ENCODE assay signal across 7 mouse cellular contexts in the genomic region with DNA sequence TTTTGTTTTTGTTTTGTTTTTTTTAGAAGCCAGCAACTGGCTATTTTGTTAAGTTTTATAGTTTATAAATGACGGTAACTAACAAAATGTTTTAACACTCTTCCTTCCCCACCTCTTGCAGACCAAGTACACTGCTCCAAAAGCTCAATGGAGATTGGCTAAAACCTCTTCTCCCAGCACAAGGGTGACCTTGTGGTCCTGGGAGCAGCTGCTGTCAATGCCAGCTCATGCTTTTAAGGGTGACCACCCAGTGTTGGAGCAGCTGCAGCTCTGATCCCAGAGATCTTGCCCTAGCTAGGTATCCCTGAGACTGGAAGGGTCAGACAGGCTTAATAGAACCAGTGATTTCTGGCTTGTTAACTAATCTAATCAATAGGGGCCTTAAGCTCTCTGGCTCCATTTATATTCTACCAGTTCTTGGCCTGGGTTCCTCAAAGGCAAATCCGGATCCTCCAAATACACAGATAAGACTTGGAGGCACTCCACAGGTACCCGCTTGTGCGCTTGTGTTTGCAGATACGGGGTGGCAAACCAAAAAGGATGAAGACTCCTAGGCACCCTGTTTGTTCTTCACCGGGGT. TPM values are rescaled to one million over a fixed set of nuclear protein-coding genes. Genes with fewer than 3 reads are reported as not detected.
DNase-seq lines count a peak whose midpoint lies in the region; ATAC-seq and TF ChIP-seq lines count a peak whose summit lies in the region.

No protein-coding gene starts in this region.

- H3K36me3 ChIP-seq in C2C12 (ENCODE audit: control insufficient read depth, insufficient read depth) (no peaks in the 10 kb centered on the region), CH12.LX (replicated peaks in 1 of 2; ENCODE audit: control insufficient read depth in 1 of 2, insufficient read depth in 1 of 2, low read length in 1 of 2) (peaks cover 0 to 19% of the 10 kb centered on the region in 2 experiments)
- no peaks in the 10 kb centered on the region for H3K36me3 ChIP-seq in forebrain, postnatal 0 days (ENCODE audit: insufficient read depth)
- no peaks in the 10 kb centered on the region for H3K36me3 ChIP-seq in liver, postnatal 0 days (replicated peaks; ENCODE audit: insufficient read depth, low read length)

- DNase-seq in CH12.LX (ENCODE audit: extremely low read depth) = no peak
- no peak for DNase-seq in forebrain, postnatal 0 days
- no peak for DNase-seq in liver, postnatal 0 days
- no peak for DNase-seq in frontal cortex, postnatal 10 days (ENCODE audit: low spot score in 2 of 2)
- DNase-seq in cerebellum, adult 9-10 months = no peak

- no peak for TF ChIP-seq EP300 in CH12.LX (IDR thresholded peaks at IDR 0.05; ENCODE audit: low read length)
- no peak for TF ChIP-seq EP300 in liver, postnatal 0 days (IDR thresholded peaks at IDR 0.05; ENCODE audit: low read depth)

- H3K4me3 ChIP-seq in C2C12 (ENCODE audit: insufficient read depth, poor library complexity, severe bottlenecking) (peak overlapping the region; percentile 21), CH12.LX (replicated peaks in 1 of 3; ENCODE audit: low read depth in 2 of 3, low read length in 2 of 3, poor library complexity in 1 of 3) (peak overlapping the region; percentile 60 to 83 (median 64))
- H3K4me3 ChIP-seq in forebrain, postnatal 0 days (ENCODE audit: low read depth, low read length) = peak overlapping the region; percentile 36
- peak overlapping the region; percentile 54 for H3K4me3 ChIP-seq in liver, postnatal 0 days (ENCODE audit: low read depth, low read length)

- no peak for TF ChIP-seq POLR2A in CH12.LX (IDR thresholded peaks at IDR 0.05; ENCODE audit: low read depth, low read length)

- peak overlapping the region; percentile 90 for H3K4me2 ChIP-seq in CH12.LX (ENCODE audit: insufficient read depth, low read depth, poor library complexity, severe bottlenecking)
- peak overlapping the region; percentile 77 for H3K4me2 ChIP-seq in forebrain, postnatal 0 days (ENCODE audit: low read depth)
- peak overlapping the region; percentile 88 for H3K4me2 ChIP-seq in liver, postnatal 0 days (ENCODE audit: low read depth, low read length)

- H3K4me1 ChIP-seq in CH12.LX (ENCODE audit: control insufficient read depth in 1 of 2, insufficient read depth in 2 of 2) = peaks cover 2 to 37% of the 10 kb centered on the region in 2 experiments; a peak in 3 of 4 replicates
- H3K4me1 ChIP-seq in forebrain, postnatal 0 days (ENCODE audit: insufficient read depth) = no peaks in the 10 kb centered on the region
- H3K4me1 ChIP-seq in liver, postnatal 0 days (ENCODE audit: insufficient read depth) = peaks cover 8% of the 10 kb centered on the region

- H3K79me2 ChIP-seq in C2C12 (ENCODE audit: control insufficient read depth, insufficient read depth) (no peaks in the 10 kb centered on the region), CH12.LX (replicated peaks; ENCODE audit: control insufficient read depth, extremely low read depth, insufficient read depth, poor library complexity, severe bottlenecking) (no peaks in the 10 kb centered on the region; the same call in 1 of the 2 replicates)

- H3K9me3 ChIP-seq in CH12.LX (replicated peaks; ENCODE audit: low read length) = no peaks in the 10 kb centered on the region
- H3K9me3 ChIP-seq in forebrain, postnatal 0 days (ENCODE audit: low read length) = no peaks in the 10 kb centered on the region
- H3K9me3 ChIP-seq in liver, postnatal 0 days (ENCODE audit: low read length) = no peaks in the 10 kb centered on the region

- H3K27me3 ChIP-seq in C2C12 (ENCODE audit: control insufficient read depth, insufficient read depth, insufficient read length) (no peaks in the 10 kb centered on the region), CH12.LX (replicated peaks) (no peaks in the 10 kb centered on the region)
- H3K27me3 ChIP-seq in forebrain, postnatal 0 days (ENCODE audit: insufficient read depth, low read length) = no peaks in the 10 kb centered on the region
- H3K27me3 ChIP-seq in liver, postnatal 0 days (ENCODE audit: insufficient read depth, low read length) = no peaks in the 10 kb centered on the region

- TF ChIP-seq CTCF in C2C12 (IDR thresholded peaks at IDR 0.05; ENCODE audit: control insufficient read depth, insufficient read depth, insufficient read length) = no peak
- TF ChIP-seq CTCF in CH12.LX (conservative IDR thresholded peaks at IDR 0.05 in 1 of 2, IDR thresholded peaks at IDR 0.05 in 1 of 2; ENCODE audit: low read depth in 2 of 2, low read length in 2 of 2) = no peak
- TF ChIP-seq CTCF in forebrain, postnatal 0 days (IDR thresholded peaks at IDR 0.05; ENCODE audit: low read depth) = no peak
- TF ChIP-seq CTCF in liver, postnatal 0 days (IDR thresholded peaks at IDR 0.05; ENCODE audit: low read depth) = no peak

- no peak; the same call in 1 of the 2 replicates for ATAC-seq in forebrain, postnatal 0 days
- ATAC-seq in liver, postnatal 0 days = no peak
- no peak for ATAC-seq in activated CD4-positive, CD25-positive, alpha-beta regulatory T cell, adult 4 months

- TF ChIP-seq RAD21 in CH12.LX (IDR thresholded peaks at IDR 0.05; ENCODE audit: low read depth, low read length) = no peak

- H3K79me3 ChIP-seq in C2C12 (ENCODE audit: low read depth) = no peaks in the 10 kb centered on the region

- H3ac ChIP-seq in C2C12 (ENCODE audit: control insufficient read depth, insufficient read length, low read depth) = no peak overlapping the region

- in situ Hi-C loops in CH12.LX (cut with MboI; ENCODE audit: low pct_ligation_motif_present, low pct_unique_long_range_greater_than_20kb, low sequenced_read_pairs) = no loop called here

- H3K27ac ChIP-seq in CH12.LX (ENCODE audit: insufficient read depth, low read depth) = no peak overlapping the region
- H3K27ac ChIP-seq in forebrain, postnatal 0 days (ENCODE audit: low read depth, low read length) = no peak overlapping the region
- H3K27ac ChIP-seq in liver, postnatal 0 days (ENCODE audit: low read depth) = no peak overlapping the region

- WGBS in forebrain, postnatal 0 days = 26% methylated on average over 6 of the region's 6 CpGs
- 32% methylated on average over 6 of the region's 6 CpGs for WGBS in liver, postnatal 0 days (ENCODE audit: insufficient replicate concordance)

- peak overlapping the region; percentile 41; the same call in 1 of the 2 replicates for H3K9ac ChIP-seq in CH12.LX (ENCODE audit: insufficient read depth, low read depth)
- H3K9ac ChIP-seq in forebrain, postnatal 0 days = no peak overlapping the region
- H3K9ac ChIP-seq in liver, postnatal 0 days (replicated peaks) = no peak overlapping the region

- dilution Hi-C loops in CH12.LX (cut with MboI; ENCODE audit: extremely low pct_ligation_motif_present, extremely low pct_unique_long_range_greater_than_20kb, low sequenced_read_pairs) = no loop called here

TF ChIP-seq in C2C12, 6 proteins besides CTCF, POLR2A, EP300 and RAD21:
- TF ChIP-seq MYOG (IDR thresholded peaks at IDR 0.05; ENCODE audit: control insufficient read depth, extremely low read depth, insufficient read length) (no peak), FOSL1 (IDR thresholded peaks at IDR 0.05; ENCODE audit: insufficient read depth, low read length, poor library complexity, severe bottlenecking) (no peak), MYOD1 (IDR thresholded peaks at IDR 0.05; ENCODE audit: control insufficient read depth, insufficient read length, low read depth) (peak; percentile 82)

TF ChIP-seq in CH12.LX, 34 proteins besides CTCF, POLR2A, EP300 and RAD21:
- no peak for TF ChIP-seq TBP (conservative IDR thresholded peaks at IDR 0.05; ENCODE audit: low read depth, low read length)

RNA-seq across cellular contexts. Expression of gene Slc37a2, which starts 0.9 kb away (rescaled TPM):
- 4.2 TPM for polyA plus RNA-seq in C2C12 (2012; fragmentation: generic; extraction: Trizol)
- 8.9 and 10.4 TPM in 2 replicates for total RNA-seq in CH12.LX (2012; rRNA removed)
- 13.0 and 13.4 TPM in 2 replicates for total RNA-seq in CH12.LX (2014; rRNA removed)
- 14.3 and 14.5 TPM in 2 replicates for polyA plus RNA-seq in CH12.LX (2012; ENCODE audit: insufficient read length, low read depth)
- 1.9 and 2.7 TPM in 2 replicates for total RNA-seq in forebrain, postnatal 0 days (2014; rRNA removed)
- polyA plus RNA-seq in forebrain, postnatal 0 days (2015; fragmentation: Nextera tagmentation; extraction: Ambion mirVana) = 1.2 and 1.6 TPM in 2 replicates
- polyA plus RNA-seq in liver, postnatal 0 days (2015; fragmentation: Nextera tagmentation; extraction: Ambion mirVana) = 1.7 and 1.9 TPM in 2 replicates
- 1 to 10 TPM; 1.4 to 1.7 TPM for polyA plus RNA-seq in activated CD4-positive, CD25-positive, alpha-beta regulatory T cell, adult 4 months (2017; shearing (Covaris generic))

RNA-seq across cellular contexts. Expression of gene Tmem218, which starts 46.6 kb away (rescaled TPM):
- polyA plus RNA-seq in C2C12 (2012; fragmentation: generic; extraction: Trizol) (3.4 TPM), CH12.LX (2012; ENCODE audit: insufficient read length, low read depth) (2.6 and 2.7 TPM in 2 replicates)
- total RNA-seq in CH12.LX (2012; rRNA removed) (3.1 and 3.2 TPM in 2 replicates), CH12.LX (2014; rRNA removed) (3.0 and 3.2 TPM in 2 replicates)
- 4.8 and 8.4 TPM in 2 replicates for total RNA-seq in forebrain, postnatal 0 days (2014; rRNA removed)
- 10.3 and 12.8 TPM in 2 replicates for polyA plus RNA-seq in forebrain, postnatal 0 days (2015; fragmentation: Nextera tagmentation; extraction: Ambion mirVana)
- polyA plus RNA-seq in liver, postnatal 0 days (2015; fragmentation: Nextera tagmentation; extraction: Ambion mirVana) = 2.7 and 3.3 TPM in 2 replicates
- 1 to 10 TPM; 3.1 to 3.2 TPM for polyA plus RNA-seq in activated CD4-positive, CD25-positive, alpha-beta regulatory T cell, adult 4 months (2017; shearing (Covaris generic))
